Mouse (Mus musculus) thymus, adult 18-20 months (tissue): Measurements from ENCODE around the gene Kif2a.
"Not testable (repeated sequence)": the region's sequence is repeated elsewhere in the genome, so short reads cannot be mapped to it uniquely, and the experiment has no call there.

ENCODE experiments used
- DNase-seq, 2 experiments: peaks; one replicate each; pipeline ENCODE4 v3.0.0; 2022; ENCODE audit warnings: mixed read lengths in 2 of 2

The Kif2a gene

GRCm38 (mm10) chr13:106928296-106928695, 93.6 kb downstream of the Kif2a start:
- no peak for DNase-seq

- not testable (repeated sequence) for DNase-seq
These were observed 96.0 kb downstream of the Kif2a start for GRCm38 (mm10) chr13:106925921-106926320.

- no peak for DNase-seq
These were observed 103.4 kb downstream of the Kif2a start for GRCm38 (mm10) chr13:106918322-106919050.

GRCm38 (mm10) chr13:106913125-106913736, 108.7 kb downstream of the Kif2a start:
- no peak for DNase-seq

- no peak for DNase-seq
These were observed 111.8 kb downstream of the Kif2a start for GRCm38 (mm10) chr13:106910096-106910495.
